Mouse (Mus musculus) hindbrain, embryonic 11.5 days (tissue): ENCODE measurements around the gene Apba2. TPM values are rescaled to one million over a fixed set of nuclear protein-coding genes. Genes with fewer than 3 reads are reported as not detected.

Source experiments
- ATAC-seq: fragments of 200-750 bp; cut with Nextera tagmentation; 2 replicates; pipeline ENCODE4 v1.8.0; 2017; ENCODE audit warnings: mild to moderate bottlenecking, moderate TSS enrichment, moderate library complexity; ENCODE audit not compliant: low FRiP score
- DNase-seq: peaks from one replicate; pipeline ENCODE4 v3.0.0-alpha.2; 2015; ENCODE audit warnings: low spot score
- H3K27ac ChIP-seq: fragments of 300-500 bp; sonication (generic); 2 replicates; pipeline ENCODE4 v1.5.1; 2014; ENCODE audit warnings: mild to moderate bottlenecking, low read depth, low read length
- H3K27me3 ChIP-seq: fragments of 300-500 bp; sonication (generic); 2 replicates; pipeline ENCODE4 v1.6.1; 2014; ENCODE audit warnings: mild to moderate bottlenecking, low read length, moderate library complexity, mixed read lengths; ENCODE audit not compliant: control insufficient read depth, insufficient read depth
- H3K36me3 ChIP-seq: fragments of 300-500 bp; sonication (generic); 2 replicates; pipeline ENCODE4 v1.6.1; 2014; ENCODE audit warnings: mild to moderate bottlenecking, low read length, moderate library complexity, mixed read lengths; ENCODE audit not compliant: control insufficient read depth, insufficient read depth
- H3K4me1 ChIP-seq: fragments of 300-500 bp; sonication (generic); replicated peaks from 2 replicates; pipeline ENCODE4 v1.6.1; 2014; ENCODE audit warnings: low read length, mixed read lengths; ENCODE audit not compliant: control insufficient read depth, insufficient read depth
- H3K4me2 ChIP-seq: fragments of 300-500 bp; sonication (generic); replicated peaks from 2 replicates; pipeline ENCODE4 v1.6.1; 2014; ENCODE audit warnings: mild to moderate bottlenecking, low read depth, low read length
- H3K4me3 ChIP-seq: fragments of 300-500 bp; sonication (generic); 2 replicates; pipeline ENCODE4 v1.5.1; 2014; ENCODE audit warnings: low read depth, low read length
- H3K9ac ChIP-seq: fragments of 300-500 bp; sonication (generic); 2 replicates; pipeline ENCODE4 v1.6.1; 2014; ENCODE audit warnings: low read depth, low read length
- H3K9me3 ChIP-seq: fragments of 300-500 bp; sonication (generic); 2 replicates; pipeline ENCODE4 v1.6.1; 2016; ENCODE audit warnings: low read length; ENCODE audit not compliant: control insufficient read depth
- WGBS: fragments of 180-500 bp; shearing (Covaris S2); extraction: QIAGEN DNeasy Blood & Tissue Kit; methylation state at CpG from one replicate; pipeline ENCODE4 v1.1.7; 2014; 5-methylcytosine and 5-hydroxymethylcytosine counted together
- polyA plus RNA-seq: library from polyadenylated mRNA; unstranded; fragments of >200 nt; fragmentation: Nextera tagmentation; extraction: Ambion mirVana; gene quantifications from 2 replicates; pipeline ENCODE4 v1.2.1, GENCODE M21; 2014

Gene Apba2
- polyA plus RNA-seq, 1 experiment from 2014 or later: 67.0 TPM

GRCm38 (mm10) chr7:64646046-64646445 is 144.5 kb downstream of the Apba2 start:
- WGBS: 75% methylated on average over 6 of the region's 6 CpGs
- H3K36me3 ChIP-seq: no peaks in the 10 kb centered on the region
- no peak overlapping the region for H3K9ac ChIP-seq
- ATAC-seq (no peak), DNase-seq (no peak)
- no peaks in the 10 kb centered on the region for H3K4me1 ChIP-seq
- no peaks in the 10 kb centered on the region for H3K9me3 ChIP-seq
- no peak overlapping the region for H3K4me2 ChIP-seq
- no peak overlapping the region for H3K4me3 ChIP-seq
- H3K27me3 ChIP-seq: no peaks in the 10 kb centered on the region
- H3K27ac ChIP-seq: no peak overlapping the region

GRCm38 (mm10) chr7:64648947-64649607 is 147.6 kb downstream of the Apba2 start:
- Histone ChIP-seq H3K4me2 (no peak overlapping the region), H3K27ac (no peak overlapping the region), H3K9ac (no peak overlapping the region), H3K4me3 (no peak overlapping the region), H3K27me3 (no peaks in the 10 kb centered on the region), H3K9me3 (no peaks in the 10 kb centered on the region), H3K36me3 (no peaks in the 10 kb centered on the region), H3K4me1 (no peaks in the 10 kb centered on the region)
- 81% methylated on average over 10 of the region's 10 CpGs for WGBS
- no peak for ATAC-seq
- DNase-seq: no peak

- Histone ChIP-seq H3K4me2 (no peak overlapping the region), H3K27ac (no peak overlapping the region), H3K4me1 (no peaks in the 10 kb centered on the region), H3K27me3 (no peaks in the 10 kb centered on the region), H3K9me3 (no peaks in the 10 kb centered on the region), H3K9ac (no peak overlapping the region), H3K4me3 (no peak overlapping the region), H3K36me3 (no peaks in the 10 kb centered on the region)
- ATAC-seq: no peak
- WGBS: 70% methylated on average over 3 of the region's 3 CpGs
- no peak for DNase-seq
Measured at GRCm38 (mm10) chr7:64651963-64652362, 150.5 kb downstream of the Apba2 start.

- ATAC-seq (no peak), DNase-seq (no peak)
- 65% methylated on average over 7 of the region's 7 CpGs for WGBS
- Histone ChIP-seq H3K4me3 (no peak overlapping the region), H3K4me2 (no peak overlapping the region), H3K4me1 (peaks cover 4% of the 10 kb centered on the region), H3K9me3 (no peaks in the 10 kb centered on the region), H3K27ac (no peak overlapping the region), H3K9ac (no peak overlapping the region), H3K36me3 (no peaks in the 10 kb centered on the region), H3K27me3 (no peaks in the 10 kb centered on the region)
Measured at GRCm38 (mm10) chr7:64656787-64657186, 155.3 kb downstream of the Apba2 start.

GRCm38 (mm10) chr7:64658914-64659313 is 157.4 kb downstream of the Apba2 start:
- H3K4me3 ChIP-seq: no peak overlapping the region
- peak; percentile 74; the same call in 1 of the 2 replicates for ATAC-seq
- DNase-seq: peak; percentile 5
- no peaks in the 10 kb centered on the region for H3K36me3 ChIP-seq
- no peak overlapping the region for H3K4me2 ChIP-seq
- peaks cover 4% of the 10 kb centered on the region for H3K4me1 ChIP-seq
- no peaks in the 10 kb centered on the region for H3K9me3 ChIP-seq
- 51% methylated on average over 4 of the region's 4 CpGs for WGBS
- H3K27me3 ChIP-seq: no peaks in the 10 kb centered on the region
- H3K27ac ChIP-seq: peak overlapping the region; percentile 39; the same call in 1 of the 2 replicates
- H3K9ac ChIP-seq: no peak overlapping the region

- Histone ChIP-seq H3K27ac (peak overlapping the region; percentile 39; the same call in 1 of the 2 replicates), H3K9me3 (no peaks in the 10 kb centered on the region), H3K27me3 (no peaks in the 10 kb centered on the region), H3K9ac (no peak overlapping the region), H3K4me3 (no peak overlapping the region), H3K4me1 (peaks cover 4% of the 10 kb centered on the region), H3K36me3 (no peaks in the 10 kb centered on the region), H3K4me2 (no peak overlapping the region)
- DNase-seq (no peak), ATAC-seq (peak; percentile 33; the same call in 1 of the 2 replicates)
- WGBS: 38% methylated on average over 8 of the region's 8 CpGs
Measured at GRCm38 (mm10) chr7:64659328-64659727, 157.8 kb downstream of the Apba2 start.

- Histone ChIP-seq H3K9ac (no peak overlapping the region), H3K36me3 (no peaks in the 10 kb centered on the region), H3K4me3 (no peak overlapping the region), H3K9me3 (no peaks in the 10 kb centered on the region), H3K4me2 (no peak overlapping the region), H3K27me3 (no peaks in the 10 kb centered on the region), H3K4me1 (peaks cover 4% of the 10 kb centered on the region), H3K27ac (no peak overlapping the region)
- ATAC-seq: no peak
- no peak for DNase-seq
- 89% methylated on average over 5 of the region's 5 CpGs for WGBS
Measured at GRCm38 (mm10) chr7:64662506-64662905, 161.0 kb downstream of the Apba2 start.

- Histone ChIP-seq H3K4me3 (no peak overlapping the region), H3K27ac (no peak overlapping the region), H3K9ac (no peak overlapping the region), H3K9me3 (no peaks in the 10 kb centered on the region), H3K4me1 (no peaks in the 10 kb centered on the region), H3K4me2 (no peak overlapping the region), H3K27me3 (no peaks in the 10 kb centered on the region), H3K36me3 (no peaks in the 10 kb centered on the region)
- DNase-seq: no peak
- ATAC-seq: no peak
- 88% methylated on average over 3 of the region's 3 CpGs for WGBS
Measured at GRCm38 (mm10) chr7:64663600-64663999, 162.1 kb downstream of the Apba2 start.

GRCm38 (mm10) chr7:64665120-64665519 is 163.6 kb downstream of the Apba2 start:
- H3K4me1 ChIP-seq: no peaks in the 10 kb centered on the region
- no peak overlapping the region for H3K4me3 ChIP-seq
- no peaks in the 10 kb centered on the region for H3K27me3 ChIP-seq
- DNase-seq (no peak), ATAC-seq (no peak)
- H3K36me3 ChIP-seq: no peaks in the 10 kb centered on the region
- H3K27ac ChIP-seq: no peak overlapping the region
- H3K4me2 ChIP-seq: no peak overlapping the region
- 76% methylated on average over 7 of the region's 7 CpGs for WGBS
- H3K9me3 ChIP-seq: no peaks in the 10 kb centered on the region
- no peak overlapping the region for H3K9ac ChIP-seq
